Mouse (Mus musculus) CH12.LX (cell line): ENCODE data around the gene Hagh. TPM values are rescaled to one million over a fixed set of nuclear protein-coding genes. Genes with fewer than 3 reads are reported as not detected.
A peak's percentile ranks its signal among the peaks of the same experiment; 100 is the strongest.

ENCODE experiments used
- DNase-seq: peaks from one replicate; pipeline ENCODE4 v3.0.0-alpha.2; 2013; ENCODE audit errors: extremely low read depth
- H3K27ac ChIP-seq: 2 replicates; pipeline ENCODE4 v1.5.1; 2012; ENCODE audit warnings: low read depth, mild to moderate bottlenecking, control low read depth, moderate library complexity; ENCODE audit not compliant: insufficient read depth
- H3K27me3 ChIP-seq: replicated peaks from 2 replicates; pipeline ENCODE3; 2012; ENCODE audit warnings: inconsistent platforms
- H3K36me3 ChIP-seq, 2 experiments: replicated peaks in 1 of 2; 2 replicates each; pipeline versions ENCODE3 to v1.6.1; 2012; ENCODE audit warnings: inconsistent platforms in 1 of 2, low read length in 1 of 2, mild to moderate bottlenecking in 1 of 2, mixed read lengths in 1 of 2, moderate library complexity in 1 of 2; ENCODE audit not compliant: control insufficient read depth in 1 of 2, insufficient read depth in 1 of 2
- H3K4me1 ChIP-seq, 2 experiments: 2 replicates each; pipeline ENCODE4 v1.6.1; 2012; ENCODE audit warnings: inconsistent platforms in 1 of 2, moderate library complexity in 1 of 2; ENCODE audit not compliant: insufficient read depth in 2 of 2, control insufficient read depth in 1 of 2
- H3K4me2 ChIP-seq: 2 replicates; pipeline ENCODE4 v1.6.1; 2012; ENCODE audit warnings: low read depth, mild to moderate bottlenecking, control low read depth; ENCODE audit not compliant: poor library complexity, insufficient read depth, severe bottlenecking
- H3K4me3 ChIP-seq, 3 experiments: fragments of 150-350 bp in 1 of 3; sonication (generic) in 1 of 3; replicated peaks in 1 of 3; 2 replicates each; pipeline versions ENCODE3 to v1.5.1; 2011 to 2012; ENCODE audit warnings: low read depth in 2 of 3, low read length in 2 of 3, mild to moderate bottlenecking in 2 of 3, moderate library complexity in 2 of 3, control low read depth in 1 of 3, improper control_type of control experiment in 1 of 3, inconsistent platforms in 1 of 3, mixed read lengths in 1 of 3; ENCODE audit not compliant: poor library complexity in 1 of 3
- H3K79me2 ChIP-seq: replicated peaks from 2 replicates; pipeline ENCODE4 v1.6.1; 2012; ENCODE audit warnings: mild to moderate bottlenecking, moderate library complexity; ENCODE audit not compliant: control insufficient read depth, poor library complexity, insufficient read depth, severe bottlenecking; ENCODE audit errors: extremely low read depth
- H3K9ac ChIP-seq: 2 replicates; pipeline ENCODE4 v1.6.1; 2012; ENCODE audit warnings: low read depth, mild to moderate bottlenecking, control low read depth, moderate library complexity; ENCODE audit not compliant: insufficient read depth
- H3K9me3 ChIP-seq: replicated peaks from 2 replicates; pipeline ENCODE3; 2012; ENCODE audit warnings: low read length, inconsistent platforms, mixed read lengths
- BHLHE40 ChIP-seq: IDR thresholded peaks from 2 replicates; pipeline ENCODE4 v1.6.1; 2011; ENCODE audit warnings: mild to moderate bottlenecking, low read depth, low read length, improper control_type of control experiment
- CHD1 ChIP-seq: IDR thresholded peaks from 2 replicates; pipeline ENCODE4 v1.6.1; 2012; ENCODE audit warnings: low read depth, low read length, improper control_type of control experiment, inconsistent platforms
- CHD2 ChIP-seq: IDR thresholded peaks from 2 replicates; pipeline ENCODE4 v1.6.1; 2011; ENCODE audit warnings: low read length, improper control_type of control experiment
- CTCF ChIP-seq, 2 experiments: IDR thresholded peaks in 1 of 2; conservative IDR thresholded peaks in 1 of 2; 2 replicates each; pipeline ENCODE4 v1.5.1; 2011 to 2012; ENCODE audit warnings: low read depth in 2 of 2, low read length in 2 of 2, improper control_type of control experiment in 1 of 2, inconsistent platforms in 1 of 2, mild to moderate bottlenecking in 1 of 2, moderate library complexity in 1 of 2
- ELF1 ChIP-seq: IDR thresholded peaks from 2 replicates; pipeline ENCODE4 v1.6.1; 2014; ENCODE audit warnings: low read depth, mild to moderate bottlenecking, inconsistent platforms, low read length, improper control_type of control experiment
- EP300 ChIP-seq: IDR thresholded peaks from 2 replicates; pipeline ENCODE4 v1.6.1; 2011; ENCODE audit warnings: low read length, improper control_type of control experiment
- GABPA ChIP-seq: IDR thresholded peaks from 2 replicates; pipeline ENCODE4 v1.6.1; 2012; ENCODE audit warnings: low read depth, low read length, improper control_type of control experiment, inconsistent platforms; ENCODE audit not compliant: insufficient replicate concordance
- JUN ChIP-seq: IDR thresholded peaks from 2 replicates; pipeline ENCODE4 v1.6.1; 2011; ENCODE audit warnings: low read depth, mild to moderate bottlenecking, low read length, improper control_type of control experiment, moderate library complexity; ENCODE audit not compliant: insufficient read depth
- MAFK ChIP-seq: IDR thresholded peaks from 2 replicates; pipeline ENCODE4 v1.6.1; 2011; ENCODE audit warnings: low read length, improper control_type of control experiment; ENCODE audit not compliant: insufficient replicate concordance
- MAZ ChIP-seq: IDR thresholded peaks from 2 replicates; pipeline ENCODE4 v1.6.1; 2012; ENCODE audit warnings: low read depth, mild to moderate bottlenecking, inconsistent platforms, low read length, improper control_type of control experiment, moderate library complexity
- MXI1 ChIP-seq: IDR thresholded peaks from 2 replicates; pipeline ENCODE4 v1.6.1; 2011; ENCODE audit warnings: mild to moderate bottlenecking, low read depth, low read length, improper control_type of control experiment
- MYC ChIP-seq: IDR thresholded peaks from 2 replicates; pipeline ENCODE4 v1.6.1; 2011; ENCODE audit warnings: low read depth, mild to moderate bottlenecking, improper control_type of control experiment, low read length
- POLR2A ChIP-seq: IDR thresholded peaks from 2 replicates; pipeline ENCODE4 v1.6.1; 2011; ENCODE audit warnings: low read depth, mild to moderate bottlenecking, improper control_type of control experiment, low read length
- POLR2AphosphoS2 ChIP-seq: IDR thresholded peaks from 2 replicates; pipeline ENCODE4 v1.6.1; 2011; ENCODE audit warnings: low read depth, low read length, improper control_type of control experiment
- SIN3A ChIP-seq: IDR thresholded peaks from 2 replicates; pipeline ENCODE4 v1.6.1; 2012; ENCODE audit warnings: low read length, improper control_type of control experiment, inconsistent platforms
- SMC3 ChIP-seq: IDR thresholded peaks from 2 replicates; pipeline ENCODE4 v1.6.1; 2011; ENCODE audit warnings: low read depth, low read length, improper control_type of control experiment
- USF1 ChIP-seq: IDR thresholded peaks from 2 replicates; pipeline ENCODE4 v1.6.1; 2014; ENCODE audit warnings: low read depth, mild to moderate bottlenecking, inconsistent platforms, low read length, improper control_type of control experiment
- USF2 ChIP-seq: conservative IDR thresholded peaks from 2 replicates; pipeline ENCODE4 v1.6.1; 2011; ENCODE audit warnings: low read depth, low read length, improper control_type of control experiment
- ZMIZ1 ChIP-seq: IDR thresholded peaks from 2 replicates; pipeline ENCODE4 v1.6.1; 2012; ENCODE audit warnings: low read depth, mild to moderate bottlenecking, inconsistent platforms, low read length, improper control_type of control experiment
- dilution Hi-C: fragments of 300-500 bp; cut with MboI; formaldehyde crosslinking; loops from 2 replicates; pipeline ENCODE4 v1.14.3; 2020; ENCODE audit warnings: low sequenced_read_pairs; ENCODE audit not compliant: extremely low pct_unique_long_range_greater_than_20kb, extremely low pct_ligation_motif_present
- in situ Hi-C: fragments of 300-500 bp; cut with MboI; formaldehyde crosslinking; loops from 3 replicates; pipeline ENCODE4 v1.14.3; 2019; ENCODE audit warnings: low sequenced_read_pairs, low pct_ligation_motif_present, low pct_unique_long_range_greater_than_20kb, mixed read lengths
- polyA plus RNA-seq: library from polyadenylated mRNA; unstranded; fragments of >175 nt; gene quantifications from 2 replicates; pipeline ENCODE4 v1.2.1, GENCODE M21; 2012; ENCODE audit warnings: low read depth; ENCODE audit not compliant: insufficient read length
- total RNA-seq, 2 experiments: library from RNA; depleted of rRNA; stranded (reverse); fragments of 300-350 nt in 1 of 2; fragments of >200 nt in 1 of 2; gene quantifications; 2 replicates each; pipeline ENCODE4 v1.2.3; 2012 to 2014

The Hagh gene
- total and polyA plus RNA-seq, 3 experiments: 18.9 to 31.0 (median 27.3) TPM

- no peak overlapping the region for H3K9ac ChIP-seq
- H3K4me1 ChIP-seq: peaks cover 4% of the 10 kb centered on the region in 2 experiments; a peak in 2 of 4 replicates
- no peak for TF ChIP-seq CTCF (conservative IDR thresholded peaks at IDR 0.05 in 1 of 2, IDR thresholded peaks at IDR 0.05 in 1 of 2; ENCODE audit: low read depth in 2 of 2, low read length in 2 of 2)
- no peak for TF ChIP-seq POLR2AphosphoS2
- peak; percentile 54 for TF ChIP-seq USF1
- TF ChIP-seq MAFK: no peak
- TF ChIP-seq ELF1: 0 out of 2 replicates have a peak, but pooled peaks have one; percentile 37
- TF ChIP-seq MXI1: no peak
- peak; percentile 58; the same call in 1 of the 2 replicates for TF ChIP-seq USF2
- no peak for TF ChIP-seq SIN3A
- TF ChIP-seq MAZ: no peak
- no peak overlapping the region for H3K27ac ChIP-seq
- DNase-seq: no peak
- no peaks in the 10 kb centered on the region for H3K36me3 ChIP-seq
- dilution Hi-C loops: no loop called here
- peaks cover 15% of the 10 kb centered on the region for H3K27me3 ChIP-seq
- no peak overlapping the region; the same call in 1 of the 2 replicates for H3K4me2 ChIP-seq
- H3K79me2 ChIP-seq: no peaks in the 10 kb centered on the region
- no peaks in the 10 kb centered on the region for H3K9me3 ChIP-seq
- in situ Hi-C loops: no loop called here
- no peak overlapping the region for H3K4me3 ChIP-seq
Measured at GRCm38 (mm10) chr17:24796969-24797368, 43.0 kb upstream of the Hagh start.

DNA sequence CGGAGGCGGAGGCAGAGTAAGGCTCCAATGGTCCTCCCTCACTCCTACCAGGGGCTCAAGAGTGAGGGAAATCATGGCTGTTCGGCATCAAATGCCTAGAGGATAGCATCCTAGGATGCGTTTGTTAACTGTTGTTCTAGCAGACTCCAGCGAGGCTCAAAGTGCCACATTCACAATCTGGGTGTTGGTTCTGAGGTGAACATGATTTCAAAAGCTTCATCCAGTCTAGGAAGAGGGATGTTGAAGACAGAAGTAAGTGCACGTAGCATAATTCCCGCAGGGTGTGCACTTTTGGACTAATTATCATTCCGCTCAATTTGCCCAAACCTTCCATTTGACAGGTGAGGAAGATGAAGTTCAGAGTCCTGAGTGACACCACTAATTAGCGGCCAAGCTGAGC lies 41.7 kb upstream of the Hagh start:
- Histone ChIP-seq H3K79me2 (no peaks in the 10 kb centered on the region), H3K27me3 (peaks cover 17% of the 10 kb centered on the region), H3K4me2 (no peak overlapping the region), H3K4me1 (peaks cover 4% of the 10 kb centered on the region in 2 experiments; a peak in 2 of 4 replicates), H3K36me3 (no peaks in the 10 kb centered on the region), H3K9ac (no peak overlapping the region), H3K9me3 (no peaks in the 10 kb centered on the region), H3K4me3 (no peak overlapping the region), H3K27ac (no peak overlapping the region)
- in situ Hi-C loops (no loop called here), dilution Hi-C loops (no loop called here)
- TF ChIP-seq SMC3 (no peak), CHD2 (no peak), ZMIZ1 (no peak), CHD1 (no peak), MXI1 (no peak), MYC (no peak), EP300 (no peak), BHLHE40 (no peak), POLR2A (no peak), JUN (no peak), GABPA (no peak), SIN3A (no peak)
- no peak for DNase-seq
